Mouse (Mus musculus) embryonic facial prominence, embryonic 14.5 days (tissue): ENCODE measurements around the gene Klf14. TPM values are rescaled to one million over a fixed set of nuclear protein-coding genes. Genes with fewer than 3 reads are reported as not detected.

Experiments used
- ATAC-seq: fragments of 200-750 bp; cut with Nextera tagmentation; 2 replicates; pipeline ENCODE4 v1.8.0; 2017; ENCODE audit warnings: low read depth, moderate number of reproducible peaks, moderate TSS enrichment
- DNase-seq: peaks from one replicate; pipeline ENCODE4 v3.0.0-alpha.2; 2015; ENCODE audit warnings: low spot score
- H3K27ac ChIP-seq: fragments of 300-500 bp; sonication (generic); replicated peaks from 2 replicates; pipeline ENCODE4 v1.5.1; 2014; ENCODE audit warnings: low read depth, mild to moderate bottlenecking, low read length, moderate library complexity
- H3K27me3 ChIP-seq: fragments of 300-500 bp; sonication (generic); replicated peaks from 2 replicates; pipeline ENCODE4 v1.6.1; 2014; ENCODE audit warnings: low read length; ENCODE audit not compliant: control insufficient read depth, insufficient read depth
- H3K36me3 ChIP-seq: fragments of 300-500 bp; sonication (generic); 2 replicates; pipeline ENCODE4 v1.6.1; 2014; ENCODE audit warnings: low read length, mixed read lengths; ENCODE audit not compliant: control insufficient read depth, insufficient read depth
- H3K4me1 ChIP-seq: fragments of 300-500 bp; sonication (generic); 2 replicates; pipeline ENCODE4 v1.6.1; 2014; ENCODE audit warnings: antibody characterized with exemption, low read length; ENCODE audit not compliant: control insufficient read depth, insufficient read depth
- H3K4me2 ChIP-seq: fragments of 300-500 bp; sonication (generic); 2 replicates; pipeline ENCODE4 v1.6.1; 2014; ENCODE audit warnings: low read depth, mild to moderate bottlenecking, low read length, moderate library complexity, mixed read lengths
- H3K4me3 ChIP-seq: fragments of 300-500 bp; sonication (generic); 2 replicates; pipeline ENCODE4 v1.5.1; 2014; ENCODE audit warnings: low read depth, mild to moderate bottlenecking, low read length
- H3K9ac ChIP-seq: fragments of 300-500 bp; sonication (generic); 2 replicates; pipeline ENCODE4 v1.6.1; 2014; ENCODE audit warnings: low read depth, mild to moderate bottlenecking, low read length, moderate library complexity, mixed read lengths
- H3K9me3 ChIP-seq: fragments of 300-500 bp; sonication (generic); 2 replicates; pipeline ENCODE4 v1.6.1; 2016; ENCODE audit warnings: low read length; ENCODE audit not compliant: control insufficient read depth
- WGBS: fragments of 180-500 bp; shearing (Covaris S2); extraction: QIAGEN DNeasy Blood & Tissue Kit; methylation state at CpG from one replicate; pipeline ENCODE4 v1.1.7; 2014; 5-methylcytosine and 5-hydroxymethylcytosine counted together
- polyA plus RNA-seq: library from polyadenylated mRNA; unstranded; fragments of >200 nt; fragmentation: Nextera tagmentation; extraction: Ambion mirVana; gene quantifications from 2 replicates; pipeline ENCODE4 v1.2.1, GENCODE M21; 2014

Klf14 gene
- polyA plus RNA-seq, 1 experiment from 2014 or later = 18.6 TPM

GRCm38 (mm10) chr6:30957784-30958735 is 818 bp downstream of the Klf14 start:
- H3K4me2 ChIP-seq = peak overlapping the region; percentile 73
- no peaks in the 10 kb centered on the region for H3K4me1 ChIP-seq
- peaks cover 52% of the 10 kb centered on the region for H3K27me3 ChIP-seq
- H3K36me3 ChIP-seq = no peaks in the 10 kb centered on the region; the same call in 1 of the 2 replicates
- 3% methylated on average over 62 of the region's 84 CpGs for WGBS
- DNase-seq (no peak), ATAC-seq (no peak)
- H3K9me3 ChIP-seq = peaks cover 40% of the 10 kb centered on the region
- peak overlapping the region; percentile 62 for H3K9ac ChIP-seq
- peak overlapping the region; percentile 61 for H3K4me3 ChIP-seq
- H3K27ac ChIP-seq = peak overlapping the region; percentile 70

GRCm38 (mm10) chr6:30939264-30939663 is 19.6 kb downstream of the Klf14 start:
- no peaks in the 10 kb centered on the region for H3K4me1 ChIP-seq
- ATAC-seq (no peak), DNase-seq (no peak)
- H3K36me3 ChIP-seq = no peaks in the 10 kb centered on the region
- H3K27ac ChIP-seq = no peak overlapping the region
- H3K4me3 ChIP-seq = no peak overlapping the region
- no peak overlapping the region for H3K9ac ChIP-seq
- H3K4me2 ChIP-seq = no peak overlapping the region
- WGBS = 61% methylated on average over 5 of the region's 5 CpGs
- H3K27me3 ChIP-seq = no peaks in the 10 kb centered on the region
- no peaks in the 10 kb centered on the region for H3K9me3 ChIP-seq

DNA sequence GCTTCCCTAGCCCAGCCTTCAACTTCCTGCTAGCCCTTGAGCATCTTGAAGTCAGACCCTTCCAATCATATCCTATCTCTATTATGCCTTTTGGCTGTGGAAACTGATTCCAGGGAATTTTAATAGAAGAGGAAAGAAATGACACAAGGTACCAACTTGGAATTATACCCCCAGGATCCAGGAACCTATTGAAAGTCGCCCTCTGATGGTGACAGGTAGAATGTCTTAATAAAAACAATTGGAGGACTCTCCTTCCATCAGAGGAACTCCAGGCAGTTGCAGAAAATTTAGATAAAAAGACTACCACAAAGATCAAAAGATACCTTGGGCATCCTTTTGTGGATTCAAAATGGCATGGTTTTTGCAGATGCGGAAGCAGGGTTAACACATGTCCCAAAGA is 36.1 kb downstream of the Klf14 start:
- 45% methylated on average over 2 of the region's 2 CpGs for WGBS
- Histone ChIP-seq H3K27ac (no peak overlapping the region), H3K27me3 (no peaks in the 10 kb centered on the region), H3K4me2 (no peak overlapping the region), H3K4me3 (no peak overlapping the region), H3K9ac (no peak overlapping the region), H3K36me3 (no peaks in the 10 kb centered on the region), H3K9me3 (no peaks in the 10 kb centered on the region), H3K4me1 (no peaks in the 10 kb centered on the region)
- ATAC-seq (no peak), DNase-seq (peak; percentile 29)

DNA sequence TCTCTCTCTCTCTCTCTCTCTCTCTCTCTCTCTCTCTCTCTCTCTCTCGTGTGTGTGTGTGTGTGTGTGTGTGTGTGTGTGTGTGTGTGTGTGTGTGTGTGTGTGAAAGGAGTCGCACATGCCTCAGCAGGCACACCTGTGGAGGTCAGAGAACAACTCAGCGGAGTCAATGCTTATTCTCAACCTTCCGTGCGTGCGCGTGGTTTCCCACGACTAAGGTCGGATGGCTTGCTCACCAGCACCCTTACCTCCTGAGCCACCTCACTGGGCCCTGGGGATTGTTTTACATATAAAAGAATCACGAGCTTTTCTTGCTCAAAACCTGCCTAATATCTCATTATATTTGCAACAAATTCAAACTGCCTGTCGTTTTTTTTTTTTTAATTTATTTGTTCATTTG is 37.1 kb downstream of the Klf14 start:
- H3K9me3 ChIP-seq = no peaks in the 10 kb centered on the region
- H3K27ac ChIP-seq = no peak overlapping the region
- H3K4me1 ChIP-seq = no peaks in the 10 kb centered on the region
- no peaks in the 10 kb centered on the region for H3K27me3 ChIP-seq
- peak overlapping the region; percentile 46 for H3K4me2 ChIP-seq
- WGBS = 59% methylated on average over 10 of the region's 11 CpGs
- no peak overlapping the region for H3K9ac ChIP-seq
- DNase-seq (no peak), ATAC-seq (no peak)
- no peak overlapping the region for H3K4me3 ChIP-seq
- H3K36me3 ChIP-seq = no peaks in the 10 kb centered on the region

- Histone ChIP-seq H3K27ac (no peak overlapping the region), H3K9ac (no peak overlapping the region), H3K4me3 (peak overlapping the region; percentile 7), H3K4me2 (peak overlapping the region; percentile 46), H3K27me3 (no peaks in the 10 kb centered on the region), H3K9me3 (no peaks in the 10 kb centered on the region), H3K4me1 (no peaks in the 10 kb centered on the region), H3K36me3 (no peaks in the 10 kb centered on the region)
- peak; percentile 22; the same call in 1 of the 2 replicates for ATAC-seq
- peak; percentile 76 for DNase-seq
- 38% methylated on average over 21 of the region's 21 CpGs for WGBS
Observed at GRCm38 (mm10) chr6:30920834-30921675, 37.8 kb downstream of the Klf14 start.

DNA sequence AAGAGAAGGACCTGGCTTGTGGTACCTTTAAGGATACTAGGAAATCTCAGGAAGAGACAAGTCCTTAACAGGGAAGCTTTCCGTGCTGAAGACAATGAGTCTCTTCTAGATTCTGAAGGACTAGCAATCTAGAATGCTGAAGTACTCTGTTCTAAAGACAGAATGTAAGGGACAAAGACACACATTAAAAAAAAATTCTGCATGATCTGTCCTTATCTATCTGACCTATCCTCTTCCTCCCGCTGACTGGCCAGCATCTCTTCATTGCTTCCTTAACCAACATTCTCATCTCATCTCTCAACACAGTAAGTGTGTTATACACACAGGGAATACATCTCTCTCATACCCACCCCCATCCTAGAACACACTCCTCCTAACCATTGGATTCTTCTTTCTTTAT is 43.4 kb downstream of the Klf14 start, which contains the start of gene Tsga13:
Gene Tsga13 (minus strand): TSS at position 101 of the 400 bp plus-strand sequence.
- no peak for DNase-seq
- Histone ChIP-seq H3K4me3 (no peak within 1 kb of the TSS), H3K4me1 (no peaks in the 10 kb centered on the region), H3K4me2 (no peak within 1 kb of the TSS), H3K9me3 (no peaks in the 10 kb centered on the region), H3K27me3 (no peaks in the 10 kb centered on the region), H3K9ac (no peak within 1 kb of the TSS), H3K27ac (no peak within 1 kb of the TSS), H3K36me3 (no peaks in the 10 kb centered on the region)
- no peak for ATAC-seq
- 98% methylated on average over 2 of the region's 2 CpGs for WGBS

DNA sequence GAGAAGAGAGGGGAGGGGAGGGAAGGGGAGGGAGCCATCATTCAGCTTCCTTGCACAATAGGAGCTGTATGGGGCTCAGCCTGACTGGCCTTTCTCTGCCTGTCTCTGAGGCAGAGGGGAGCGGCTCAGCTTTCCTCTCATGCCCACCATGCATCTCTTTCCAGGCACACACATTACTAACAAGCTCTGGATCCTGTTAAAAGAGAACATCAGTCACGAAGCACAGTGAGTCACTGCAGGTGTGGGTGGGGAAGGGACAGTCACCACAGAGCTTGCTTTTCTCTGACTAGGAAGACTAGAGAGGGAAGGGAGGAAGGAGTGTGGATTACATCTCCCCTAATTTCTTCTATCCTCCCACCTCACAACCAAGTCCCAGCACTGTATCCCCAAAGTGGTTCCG is 50.9 kb downstream of the Klf14 start:
- Histone ChIP-seq H3K4me1 (no peaks in the 10 kb centered on the region), H3K27ac (no peak overlapping the region), H3K9ac (no peak overlapping the region), H3K9me3 (no peaks in the 10 kb centered on the region), H3K27me3 (no peaks in the 10 kb centered on the region), H3K36me3 (no peaks in the 10 kb centered on the region), H3K4me3 (no peak overlapping the region), H3K4me2 (no peak overlapping the region)
- DNase-seq (no peak), ATAC-seq (no peak)
- 49% methylated on average over 3 of the region's 3 CpGs for WGBS
